Comparison of ENCODE assay signal across 8 mouse cellular contexts in genomic region chr11:70562995-70563469, GRCm38 (mm10). TPM values are rescaled to one million over a fixed set of nuclear protein-coding genes. Genes with fewer than 3 reads are reported as not detected.
DNase-seq lines count a peak whose midpoint lies in the region; ATAC-seq and TF ChIP-seq lines count a peak whose summit lies in the region.
"Had no signal": no experiment of that assay in that cellular context is flagged by ENCODE, and none has a peak within 500 bp of the region (broad histone marks: within the 10 kb centered on the region; RNA-seq: fewer than 3 reads in every experiment).

No protein-coding gene starts in this region.

- TF ChIP-seq EP300 in lung, postnatal 0 days (IDR thresholded peaks at IDR 0.05) = no peak

- H3K9me3 ChIP-seq in lung, postnatal 0 days (ENCODE audit: low read length) = no peaks in the 10 kb centered on the region
- no peaks in the 10 kb centered on the region for H3K9me3 ChIP-seq in forebrain, embryonic 10.5 days
- no peaks in the 10 kb centered on the region for H3K9me3 ChIP-seq in limb, embryonic 13.5 days

- peak overlapping the region; percentile 95 for H3K4me2 ChIP-seq in lung, postnatal 0 days (replicated peaks; ENCODE audit: low read depth, low read length)
- H3K4me2 ChIP-seq in limb, embryonic 13.5 days (replicated peaks) = peak overlapping the region; percentile 92

- TF ChIP-seq CTCF in lung, postnatal 0 days (IDR thresholded peaks at IDR 0.05) = no peak
- no peak for TF ChIP-seq CTCF in small intestine, adult 2 months (IDR thresholded peaks at IDR 0.05; ENCODE audit: extremely low read depth, insufficient read length, insufficient replicate concordance, low read depth, low read length)

- no peaks in the 10 kb centered on the region for H3K27me3 ChIP-seq in lung, postnatal 0 days (replicated peaks; ENCODE audit: insufficient read depth, low read length)
- H3K27me3 ChIP-seq in forebrain, embryonic 10.5 days (ENCODE audit: poor library complexity, severe bottlenecking) = no peaks in the 10 kb centered on the region
- H3K27me3 ChIP-seq in limb, embryonic 13.5 days = no peaks in the 10 kb centered on the region
- H3K27me3 ChIP-seq in small intestine, adult 2 months (ENCODE audit: control insufficient read depth, insufficient read depth, low read length) = no peaks in the 10 kb centered on the region

- H3K9ac ChIP-seq in lung, postnatal 0 days (replicated peaks; ENCODE audit: low read depth) = peak overlapping the region; percentile 58
- peak overlapping the region; percentile 84 for H3K9ac ChIP-seq in limb, embryonic 13.5 days

- H3K27ac ChIP-seq in lung, postnatal 0 days (ENCODE audit: low read length) = peak overlapping the region; percentile 88
- H3K27ac ChIP-seq in forebrain, embryonic 10.5 days = peak overlapping the region; percentile 96
- peak overlapping the region; percentile 88 for H3K27ac ChIP-seq in limb, embryonic 13.5 days
- peak overlapping the region; percentile 58 for H3K27ac ChIP-seq in small intestine, adult 2 months (ENCODE audit: insufficient read depth, low read depth, low read length)

- intact Hi-C loops in left cerebral cortex, postnatal 36 days (cut with DNase I) = loop anchor here (2.0 to 5.0 kb wide), 2 partner anchors 20 to 34 kb away; no protein-coding TSS in a partner anchor

- ATAC-seq in lung, postnatal 0 days = no peak; the same call in 1 of the 2 replicates
- ATAC-seq in limb, embryonic 13.5 days (ENCODE audit: low FRiP score, low read depth) = peak; percentile 41; the same call in 1 of the 2 replicates

- DNase-seq in lung, postnatal 0 days (ENCODE audit: low spot score) = no peak
- DNase-seq in lung, postnatal 14 days = no peak
- no peak for DNase-seq in forebrain, embryonic 10.5 days (ENCODE audit: extremely low spot score, low spot score)
- no peak for DNase-seq in cerebellum, postnatal 4 days (ENCODE audit: low spot score in 2 of 2)
- no peak for DNase-seq in left cerebral cortex, postnatal 36 days (ENCODE audit: low spot score in 2 of 2)

- H3K4me1 ChIP-seq in lung, postnatal 0 days (ENCODE audit: insufficient read depth, low read depth, low read length) = peaks cover 7% of the 10 kb centered on the region; the same call in 1 of the 2 replicates
- peaks cover 46% of the 10 kb centered on the region for H3K4me1 ChIP-seq in forebrain, embryonic 10.5 days
- peaks cover 39% of the 10 kb centered on the region for H3K4me1 ChIP-seq in limb, embryonic 13.5 days
- peaks cover 7% of the 10 kb centered on the region; the same call in 1 of the 2 replicates for H3K4me1 ChIP-seq in small intestine, adult 2 months (ENCODE audit: control insufficient read depth, insufficient read depth, insufficient read length, low read length)

- H3K4me3 ChIP-seq in lung, postnatal 0 days (ENCODE audit: low read depth, low read length) = peak overlapping the region; percentile 85
- peak overlapping the region; percentile 94 for H3K4me3 ChIP-seq in forebrain, embryonic 10.5 days
- H3K4me3 ChIP-seq in limb, embryonic 13.5 days = peak overlapping the region; percentile 90
- peak overlapping the region; percentile 75 for H3K4me3 ChIP-seq in small intestine, adult 2 months (ENCODE audit: low read depth, low read length)

- no peak for TF ChIP-seq POLR2A in small intestine, adult 2 months (IDR thresholded peaks at IDR 0.05; ENCODE audit: low read depth, low read length)

- H3K36me3 ChIP-seq in lung, postnatal 0 days (ENCODE audit: insufficient read depth, low read length) = no peaks in the 10 kb centered on the region
- H3K36me3 ChIP-seq in forebrain, embryonic 10.5 days (replicated peaks) = peaks cover 10% of the 10 kb centered on the region
- peaks cover 10% of the 10 kb centered on the region for H3K36me3 ChIP-seq in limb, embryonic 13.5 days
- no peaks in the 10 kb centered on the region for H3K36me3 ChIP-seq in small intestine, adult 2 months (ENCODE audit: control insufficient read depth, insufficient read depth, low read length)

- WGBS in lung, postnatal 0 days = 1% methylated on average over 10 of the region's 31 CpGs
- WGBS in forebrain, embryonic 10.5 days = under 1% methylated on average over 31 of the region's 31 CpGs
- WGBS in limb, embryonic 13.5 days = under 1% methylated on average over 28 of the region's 31 CpGs
- 2% methylated on average over 29 of the region's 31 CpGs for WGBS in small intestine, adult 2 months

RNA-seq across cellular contexts. Expression of gene Mink1, which starts 0.4 kb away (rescaled TPM):
- 7.4 and 7.6 TPM in 2 replicates for polyA plus RNA-seq in lung, postnatal 0 days (2015; fragmentation: Nextera tagmentation; extraction: Ambion mirVana)
- polyA plus RNA-seq in forebrain, embryonic 10.5 days (2016; fragmentation: Nextera tagmentation; extraction: Ambion mirVana) = 12.5 and 12.7 TPM in 2 replicates
- 14.1 and 15.5 TPM in 2 replicates for polyA plus RNA-seq in limb, embryonic 13.5 days (2015; fragmentation: Nextera tagmentation; extraction: Ambion mirVana)
- polyA plus RNA-seq in small intestine, adult 2 months (2012; rRNA removed) = 43.6 and 82.0 TPM in 2 replicates
- total RNA-seq in left cerebral cortex, postnatal 36 days (2021) = 100 to 1,000 TPM; 380 to 465 TPM

RNA-seq across cellular contexts. Expression of gene Pld2, which starts 23.2 kb away (rescaled TPM):
- 10.8 and 13.5 TPM in 2 replicates for polyA plus RNA-seq in lung, postnatal 0 days (2015; fragmentation: Nextera tagmentation; extraction: Ambion mirVana)
- polyA plus RNA-seq in forebrain, embryonic 10.5 days (2016; fragmentation: Nextera tagmentation; extraction: Ambion mirVana) = 2.7 and 3.1 TPM in 2 replicates
- polyA plus RNA-seq in limb, embryonic 13.5 days (2015; fragmentation: Nextera tagmentation; extraction: Ambion mirVana) = 4.5 and 5.7 TPM in 2 replicates
- polyA plus RNA-seq in small intestine, adult 2 months (2012; rRNA removed) = 11.0 and 24.9 TPM in 2 replicates
- 10 to 100 TPM; 14.5 to 20.7 TPM for total RNA-seq in left cerebral cortex, postnatal 36 days (2021)

RNA-seq across cellular contexts. Expression of gene Gm40193, which starts 30.3 kb away (rescaled TPM):
- polyA plus RNA-seq in lung, postnatal 0 days (2015; fragmentation: Nextera tagmentation; extraction: Ambion mirVana) = not detected in 2 replicates
- polyA plus RNA-seq in forebrain, embryonic 10.5 days (2016; fragmentation: Nextera tagmentation; extraction: Ambion mirVana) = not detected in 2 replicates
- not detected in 2 replicates for polyA plus RNA-seq in limb, embryonic 13.5 days (2015; fragmentation: Nextera tagmentation; extraction: Ambion mirVana)
- polyA plus RNA-seq in small intestine, adult 2 months (2012; rRNA removed) = not detected in 2 replicates
- not detected for total RNA-seq in left cerebral cortex, postnatal 36 days (2021)
- total RNA-seq: common myeloid progenitor, adult 5-6 weeks had no signal

RNA-seq across cellular contexts. Expression of gene Psmb6, which starts 37.9 kb away (rescaled TPM):
- polyA plus RNA-seq in lung, postnatal 0 days (2015; fragmentation: Nextera tagmentation; extraction: Ambion mirVana) = 451 and 505 TPM in 2 replicates
- 1,074 and 1,112 TPM in 2 replicates for polyA plus RNA-seq in forebrain, embryonic 10.5 days (2016; fragmentation: Nextera tagmentation; extraction: Ambion mirVana)
- 828 and 869 TPM in 2 replicates for polyA plus RNA-seq in limb, embryonic 13.5 days (2015; fragmentation: Nextera tagmentation; extraction: Ambion mirVana)
- 146 and 264 TPM in 2 replicates for polyA plus RNA-seq in small intestine, adult 2 months (2012; rRNA removed)
- 100 to 1,000 TPM; 164 to 187 TPM for total RNA-seq in left cerebral cortex, postnatal 36 days (2021)

RNA-seq across cellular contexts. Expression of gene Gltpd2, which starts 44.0 kb away (rescaled TPM):
- polyA plus RNA-seq in lung, postnatal 0 days (2015; fragmentation: Nextera tagmentation; extraction: Ambion mirVana) = 0.64 and 0.86 TPM in 2 replicates
- polyA plus RNA-seq in forebrain, embryonic 10.5 days (2016; fragmentation: Nextera tagmentation; extraction: Ambion mirVana) = 0.15 and 0.54 TPM in 2 replicates
- 0.43 and 0.92 TPM in 2 replicates for polyA plus RNA-seq in limb, embryonic 13.5 days (2015; fragmentation: Nextera tagmentation; extraction: Ambion mirVana)
- polyA plus RNA-seq in small intestine, adult 2 months (2012; rRNA removed) = 4.3 and 8.4 TPM in 2 replicates
- total RNA-seq in left cerebral cortex, postnatal 36 days (2021) = not detected
- total RNA-seq: common myeloid progenitor, adult 5-6 weeks had no signal
